Mouse (Mus musculus) inflammation-experienced regulatory T-cells, adult 16 weeks (primary cell): ENCODE results near the gene Gon4l. TPM values are rescaled to one million over a fixed set of nuclear protein-coding genes. Genes with fewer than 3 reads are reported as not detected.

Experiments
- polyA plus RNA-seq: library from polyadenylated mRNA; unstranded; fragments of 100-300 nt; shearing (Covaris generic); gene quantifications from one replicate; pipeline ENCODE4 v1.2.1, GENCODE M21; 2017

Gene Gon4l
- polyA plus RNA-seq = 38.8 TPM

GRCm38 (mm10) chr3:88834951-88835491 lies at the start of gene Gon4l:
Gene Gon4l, plus strand, starts transcription at chr3:88835231.

GRCm38 (mm10) chr3:88913511-88914383 lies 78.7 kb downstream of the Gon4l start, which contains the start of gene Msto1:
Gene Msto1, minus strand, starts transcription at chr3:88913999.

GRCm38 (mm10) chr3:88950576-88951326 lies 115.7 kb downstream of the Gon4l start, which contains the start of the genes Ash1l and Dap3:
Gene Ash1l, plus strand, starts transcription at chr3:88950622.
Gene Dap3, minus strand, starts transcription at chr3:88951181.

Other genes starting within 250 kb of the Gon4l start
- 119 TPM for gene Arhgef2, start 229.3 kb upstream of the Gon4l start, polyA plus RNA-seq
- gene Rxfp4, start 182.1 kb upstream of the Gon4l start, polyA plus RNA-seq = not detected
- 93.8 TPM for gene Khdc4, start 149.4 kb upstream of the Gon4l start, polyA plus RNA-seq
- gene Rit1, start 118.4 kb upstream of the Gon4l start, polyA plus RNA-seq = 55.4 TPM
- gene Syt11, start 60.1 kb upstream of the Gon4l start, polyA plus RNA-seq = 119 TPM
- gene Msto1, start 78.8 kb downstream of the Gon4l start, polyA plus RNA-seq = 41.5 TPM
- 41.7 TPM for gene Ash1l, start 115.4 kb downstream of the Gon4l start, polyA plus RNA-seq
- 161 TPM for gene Dap3, start 116.0 kb downstream of the Gon4l start, polyA plus RNA-seq